Mouse (Mus musculus): ENCODE measurements at regions not wholly inside any gene's neighbourhood (a gene's known extent, or its start where the extent isn't known, plus 50 kb on each side); places are given as distances from the start of the nearest gene placed in this dataset.

DNA sequence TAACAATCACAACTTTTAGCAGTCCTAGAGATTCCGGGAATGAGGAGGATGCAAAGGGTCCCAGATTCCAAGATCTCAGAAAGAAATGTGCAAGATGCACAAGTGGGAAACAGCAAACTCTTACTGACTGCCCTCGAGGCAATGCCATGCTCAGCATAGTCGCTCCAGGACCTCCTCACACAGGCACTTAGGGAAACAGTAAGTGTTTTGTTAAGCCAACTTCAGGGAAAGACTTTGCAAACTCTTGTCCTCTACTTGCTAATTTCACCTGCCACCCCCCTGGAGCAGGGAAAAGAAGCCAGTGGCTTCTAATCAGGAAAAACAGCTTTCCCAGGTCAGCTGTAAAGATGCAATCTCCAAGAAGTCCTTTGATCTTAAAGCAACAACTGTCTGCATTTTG is 361.4 kb upstream of the Tenm4 start:
- no peak for DNase-seq
- intact Hi-C loops (cut with DNase I) = no loop called here

- DNase-seq = no peak
- intact Hi-C loops (cut with DNase I) = no loop called here
Observed at GRCm38 (mm10) chr7:95810096-95810495, 360.9 kb upstream of the Tenm4 start.

GRCm38 (mm10) chr7:95814865-95815264 is 356.2 kb upstream of the Tenm4 start:
- intact Hi-C loops (cut with DNase I) = no loop called here
- DNase-seq = no peak

DNA sequence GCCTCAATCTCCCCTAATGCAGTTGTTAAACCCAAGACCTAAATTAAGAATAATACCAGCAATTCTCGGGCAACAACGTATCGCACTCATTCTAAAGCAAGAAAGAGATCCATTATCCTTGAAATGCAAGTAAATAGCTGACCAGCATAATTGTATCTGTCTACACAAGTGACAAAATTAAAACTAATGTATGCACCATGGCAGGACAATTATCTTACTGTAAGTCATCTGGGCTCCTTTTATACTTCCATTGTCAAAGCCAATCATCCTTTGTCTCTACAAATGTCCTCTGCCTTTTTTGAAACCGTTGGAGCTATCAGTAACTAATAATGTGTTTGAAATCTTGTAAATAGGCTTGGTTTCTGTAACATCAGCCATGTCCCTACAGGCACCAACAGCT is 347.5 kb upstream of the Tenm4 start:
- intact Hi-C loops (cut with DNase I) = no loop called here
- DNase-seq = no peak

DNA sequence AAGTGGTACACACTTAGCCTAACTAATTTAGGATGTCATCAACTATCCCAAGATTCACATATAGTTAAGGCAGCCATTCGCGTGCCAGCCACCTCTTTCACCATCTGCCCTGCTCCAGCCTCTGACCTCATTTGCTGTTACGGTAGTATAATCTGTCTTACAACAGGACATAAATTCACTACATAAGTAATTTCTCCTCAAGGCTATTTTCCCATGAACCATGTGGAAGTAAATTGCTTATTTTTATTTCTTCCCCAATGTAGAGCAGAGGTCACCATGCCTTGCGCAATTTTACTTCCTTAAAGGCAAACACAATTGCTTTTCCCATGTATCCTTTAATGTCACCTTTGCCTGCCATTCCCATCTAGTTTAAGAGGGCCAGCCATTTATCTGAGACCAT is 341.2 kb upstream of the Tenm4 start:
- intact Hi-C loops (cut with DNase I) = no loop called here
- no peak for DNase-seq

DNA sequence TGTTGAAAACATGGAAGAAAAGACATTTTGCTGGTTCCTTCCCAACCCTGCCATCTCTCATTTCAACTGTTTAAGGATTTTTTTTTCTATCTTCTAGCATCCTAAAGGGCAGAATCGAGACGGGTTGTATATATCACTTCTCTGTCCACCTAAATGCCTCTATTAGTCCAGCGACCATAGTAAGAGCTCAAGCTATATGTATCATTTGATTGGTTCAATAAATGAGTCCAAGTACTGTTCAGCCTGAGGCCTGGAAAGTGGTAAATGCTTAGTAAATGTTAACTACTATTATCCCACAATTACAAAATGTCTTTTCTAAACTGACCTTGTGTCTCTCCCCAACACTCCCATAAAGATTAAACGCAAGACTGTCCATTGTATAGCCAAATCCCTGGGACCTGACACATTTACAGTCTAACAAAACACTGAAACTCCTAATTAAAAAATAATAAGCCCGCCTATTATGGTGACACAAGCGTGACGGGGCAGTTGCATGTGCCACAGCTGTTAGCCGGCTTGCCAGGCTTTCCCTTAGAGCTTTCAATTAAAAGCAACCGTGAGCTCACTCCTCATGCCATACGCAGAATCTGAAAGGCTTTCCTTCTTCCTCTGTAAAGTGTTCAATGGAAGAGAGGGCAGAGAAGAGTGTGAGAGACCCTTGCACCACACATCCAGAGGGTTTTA is 336.7 kb upstream of the Tenm4 start:
- DNase-seq = no peak
- intact Hi-C loops (cut with DNase I) = no loop called here

DNA sequence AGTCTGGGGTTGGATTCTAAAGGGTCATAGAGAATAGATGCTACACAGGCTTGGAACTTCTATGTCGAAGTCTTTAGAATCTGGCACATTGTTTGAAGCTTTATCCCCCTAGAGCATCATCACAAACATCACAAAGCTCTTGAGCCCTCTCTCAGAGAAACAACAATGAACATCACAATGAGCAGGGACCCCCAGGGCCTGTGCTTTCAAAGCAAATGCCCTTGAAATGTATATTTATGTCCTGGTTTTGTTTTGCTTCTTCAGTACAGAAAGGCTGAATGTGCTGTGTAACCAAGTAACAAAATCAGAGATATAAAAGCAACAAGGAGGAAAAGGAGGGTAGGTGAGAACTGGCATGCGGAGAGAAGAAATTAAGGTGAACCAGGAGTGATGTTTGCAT is 330.6 kb upstream of the Tenm4 start:
- intact Hi-C loops (cut with DNase I) = no loop called here
- no peak for DNase-seq

- intact Hi-C loops (cut with DNase I) = no loop called here
- no peak for DNase-seq
Observed at GRCm38 (mm10) chr7:95849874-95850273, 321.2 kb upstream of the Tenm4 start.

DNA sequence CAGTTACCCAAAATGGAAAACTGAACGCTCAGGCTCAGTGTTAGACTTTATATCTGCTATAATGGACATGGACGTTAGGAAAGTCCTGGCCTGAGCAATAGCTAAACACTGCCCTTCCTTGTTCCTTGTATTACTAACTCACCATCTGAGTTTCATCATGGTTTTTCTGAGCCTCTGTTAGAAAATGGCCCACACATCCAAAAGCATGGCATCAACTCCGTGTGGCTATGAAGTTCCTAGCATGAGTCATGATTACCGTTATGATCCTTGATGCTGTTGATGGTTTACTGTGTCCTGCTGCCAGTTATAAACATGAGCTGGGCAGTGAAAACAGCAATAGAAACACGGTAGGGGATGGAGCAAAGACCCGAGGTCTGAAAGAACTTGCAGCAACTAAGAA is 318.4 kb upstream of the Tenm4 start:
- intact Hi-C loops (cut with DNase I) = no loop called here
- no peak for DNase-seq

GRCm38 (mm10) chr7:95853225-95853812 is 317.7 kb upstream of the Tenm4 start:
- DNase-seq = no peak
- intact Hi-C loops (cut with DNase I) = no loop called here

- DNase-seq = no peak
- intact Hi-C loops (cut with DNase I) = no loop called here
Observed at GRCm38 (mm10) chr7:95858247-95858646, 312.8 kb upstream of the Tenm4 start.

GRCm38 (mm10) chr7:95864233-95864632 is 306.8 kb upstream of the Tenm4 start:
- no peak for DNase-seq
- intact Hi-C loops (cut with DNase I) = no loop called here

GRCm38 (mm10) chr7:95865270-95865669 is 305.8 kb upstream of the Tenm4 start:
- intact Hi-C loops (cut with DNase I) = no loop called here
- no peak for DNase-seq

DNA sequence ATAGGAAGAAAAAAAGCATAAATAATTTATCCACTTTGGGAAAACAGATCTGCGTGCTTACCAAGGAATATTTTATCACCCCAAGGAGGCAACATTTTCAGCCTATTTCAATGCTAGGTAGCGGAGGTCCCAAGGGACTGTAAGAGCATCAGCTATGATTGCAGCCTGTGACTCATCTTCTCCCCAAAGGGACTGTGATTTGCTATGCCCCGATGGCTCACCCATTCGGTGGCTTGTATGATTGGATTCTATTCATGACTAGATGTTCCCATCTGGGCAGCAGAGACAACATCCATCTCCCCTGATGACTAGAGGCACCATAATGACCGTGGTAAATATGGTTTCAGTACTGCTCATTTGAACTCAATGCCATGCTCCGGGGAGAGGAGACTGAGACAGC is 302.3 kb upstream of the Tenm4 start:
- no peak for DNase-seq
- intact Hi-C loops (cut with DNase I) = no loop called here

- intact Hi-C loops (cut with DNase I) = no loop called here
- DNase-seq = no peak
Observed at GRCm38 (mm10) chr7:95880576-95881267, 290.3 kb upstream of the Tenm4 start.

DNA sequence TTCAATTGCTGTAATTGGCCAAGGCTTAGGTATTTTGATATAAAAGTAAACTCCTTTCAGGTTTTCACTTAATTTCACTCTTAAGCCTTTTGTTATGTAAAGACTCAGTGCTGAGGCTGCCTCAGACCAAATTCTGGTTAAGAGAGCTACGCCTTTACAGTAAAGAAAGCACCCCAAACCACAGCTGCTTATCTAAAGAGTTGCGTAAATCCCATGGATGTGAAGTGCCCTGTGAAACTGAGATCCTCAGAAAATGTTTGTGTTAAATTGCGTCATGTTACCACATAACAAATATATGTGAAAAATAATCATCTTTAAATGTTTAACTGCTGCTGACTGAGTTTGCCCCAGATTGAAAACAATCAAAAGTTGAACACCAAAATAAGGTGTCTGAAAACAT is 269.5 kb upstream of the Tenm4 start:
- intact Hi-C loops (cut with DNase I) = no loop called here
- no peak for DNase-seq

GRCm38 (mm10) chr7:95914406-95915080 is 256.5 kb upstream of the Tenm4 start:
- no peak for DNase-seq
- intact Hi-C loops (cut with DNase I) = no loop called here

DNA sequence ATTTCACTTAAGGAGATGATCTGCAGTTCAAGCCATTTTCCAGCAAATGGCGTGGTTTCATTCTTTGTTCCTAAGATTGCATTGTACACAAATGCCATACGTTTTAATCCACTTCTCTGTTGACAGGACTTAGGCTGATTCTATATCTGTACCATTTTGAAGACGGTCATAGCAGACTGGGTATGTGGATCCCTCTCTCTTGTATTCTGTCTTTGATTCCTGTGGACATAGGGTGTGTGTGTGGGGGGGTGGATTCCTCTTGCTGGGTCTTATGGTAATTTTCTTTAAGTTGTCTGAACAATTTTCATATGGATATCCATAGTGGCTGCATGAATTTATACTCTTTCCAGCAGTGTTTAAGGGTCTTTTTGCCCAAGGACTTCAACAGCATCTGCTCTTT is 251.1 kb upstream of the Tenm4 start:
- DNase-seq = no peak
- intact Hi-C loops (cut with DNase I) = no loop called here

- intact Hi-C loops (cut with DNase I) = no loop called here
Observed at GRCm38 (mm10) chr7:95924805-95925204, 246.2 kb upstream of the Tenm4 start.

GRCm38 (mm10) chr7:95926119-95927039 is 244.7 kb upstream of the Tenm4 start:
- DNase-seq = no peak
- intact Hi-C loops (cut with DNase I) = no loop called here

More at GRCm38 (mm10) chr7:95924805-95925204, 246.2 kb upstream of the Tenm4 start:
- no peak for DNase-seq

All from heart, postnatal 14 days (tissue).